Mouse (Mus musculus): ENCODE measurements around the gene Supt7l. TPM values are rescaled to one million over a fixed set of nuclear protein-coding genes. Genes with fewer than 3 reads are reported as not detected.
"Not testable (repeated sequence)": the region's sequence is repeated elsewhere in the genome, so short reads cannot be mapped to it uniquely, and the experiment has no call there.

The Supt7l gene
- polyA plus RNA-seq (2014; fragmentation: Nextera tagmentation; extraction: Ambion mirVana) = 16.7 and 16.9 TPM in 2 replicates

DNA sequence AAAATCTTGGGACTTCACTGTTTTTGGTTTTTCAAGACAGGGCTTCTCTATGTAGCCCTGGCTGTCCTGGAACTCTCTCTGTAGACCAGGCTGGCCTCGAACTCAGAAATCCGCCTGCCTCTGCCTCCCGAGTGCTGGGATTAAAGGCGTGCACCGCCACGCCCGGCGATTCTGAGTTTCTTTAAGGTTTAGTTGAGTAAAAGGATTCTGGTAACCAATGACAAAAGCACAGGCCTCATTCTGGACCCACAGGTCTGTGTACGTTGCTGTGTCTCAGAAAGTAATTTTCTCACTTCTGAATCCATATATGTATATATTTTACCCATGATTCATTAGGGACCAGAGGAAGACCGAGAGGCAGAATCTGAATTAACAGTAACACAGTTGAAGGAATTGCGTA, at the start of gene Supt7l:
TSS of gene Supt7l (minus strand) at position 101 of the 400 bp plus-strand sequence.
- ATAC-seq (ENCODE audit: insufficient number of reproducible peaks, insufficient read depth, low FRiP score, low read depth) = not testable (repeated sequence)
- H3K4me3 ChIP-seq (ENCODE audit: control insufficient read depth in 1 of 2, insufficient read depth in 1 of 2, low read depth in 1 of 2, low read length in 2 of 2) = peak within 1 kb of the TSS; percentile 78 to 89

DNA sequence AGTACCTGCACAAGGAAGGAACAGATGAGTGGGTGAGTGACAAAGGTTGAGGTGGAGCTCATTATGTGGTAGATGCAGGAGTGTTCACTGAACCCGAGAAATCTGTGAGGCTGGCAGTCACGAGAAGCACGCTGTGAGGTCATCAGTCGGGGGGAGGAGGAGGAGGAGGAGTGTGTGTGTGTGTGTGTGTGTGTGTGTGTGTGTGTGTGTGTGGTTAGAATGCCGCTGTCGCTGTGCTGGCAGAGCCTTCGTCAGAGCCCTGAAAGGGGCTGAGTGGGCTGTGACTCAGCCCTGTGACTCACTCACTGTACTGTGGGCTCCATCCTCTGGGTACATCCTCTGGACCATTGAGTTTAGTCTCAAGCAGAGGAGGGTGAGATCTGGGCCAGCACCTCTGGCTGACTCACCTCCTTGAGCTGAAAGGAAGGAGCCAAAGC, 49.0 kb upstream of the Supt7l start:
- H3K4me3 ChIP-seq (ENCODE audit: control insufficient read depth in 1 of 2, insufficient read depth in 1 of 2, low read depth in 1 of 2, low read length in 2 of 2) = no peak overlapping the region
- no peaks in the 10 kb centered on the region for H3K9me3 ChIP-seq (ENCODE audit: control insufficient read depth, low read length)
- H3K36me3 ChIP-seq (ENCODE audit: control insufficient read depth, insufficient read depth, low read length) = no peaks in the 10 kb centered on the region
- no peaks in the 10 kb centered on the region for H3K27me3 ChIP-seq (ENCODE audit: control insufficient read depth, insufficient read depth, low read length)
- 46% methylated on average over 7 of the region's 7 CpGs for WGBS
- peak; percentile 73; the same call in 1 of the 2 replicates for ATAC-seq (ENCODE audit: insufficient number of reproducible peaks, insufficient read depth, low FRiP score, low read depth)
- peaks cover 6 to 9% of the 10 kb centered on the region in 2 experiments for H3K4me1 ChIP-seq (ENCODE audit: control insufficient read depth in 2 of 2, insufficient read depth in 2 of 2, low read length in 2 of 2)
- H3K27ac ChIP-seq (replicated peaks in 1 of 2; ENCODE audit: control insufficient read depth in 1 of 2, insufficient read depth in 1 of 2, low read depth in 2 of 2, low read length in 2 of 2) = 0 out of 4 replicates have a peak overlapping the region, but pooled peaks of 1 of the 2 experiments have one; percentile 9
- no peak overlapping the region for H3K4me2 ChIP-seq (ENCODE audit: low read length)
- H3K9ac ChIP-seq (ENCODE audit: low read length) = no peak overlapping the region

More for the DNA sequence above, at the start of gene Supt7l:
- H3K9me3 ChIP-seq (ENCODE audit: control insufficient read depth, low read length); H3K27me3 ChIP-seq (ENCODE audit: control insufficient read depth, insufficient read depth, low read length): not testable (repeated sequence)
- Histone ChIP-seq H3K9ac (ENCODE audit: low read length) (peak within 1 kb of the TSS; percentile 80), H3K4me2 (ENCODE audit: low read length) (peak within 1 kb of the TSS; percentile 89), H3K27ac (replicated peaks in 1 of 2; ENCODE audit: control insufficient read depth in 1 of 2, insufficient read depth in 1 of 2, low read depth in 2 of 2, low read length in 2 of 2) (peak within 1 kb of the TSS; percentile 63 to 76), H3K36me3 (ENCODE audit: control insufficient read depth, insufficient read depth, low read length) (peaks cover 47% of the 10 kb centered on the region), H3K4me1 (ENCODE audit: control insufficient read depth in 2 of 2, insufficient read depth in 2 of 2, low read length in 2 of 2) (peaks cover 5 to 14% of the 10 kb centered on the region in 2 experiments; a peak in 3 of 4 replicates)
- WGBS = 76% methylated on average over 11 of the region's 11 CpGs

GRCm38 (mm10) chr5:31573722-31574121, 46.1 kb upstream of the Supt7l start:
- Histone ChIP-seq H3K4me3 (ENCODE audit: control insufficient read depth in 1 of 2, insufficient read depth in 1 of 2, low read depth in 1 of 2, low read length in 2 of 2) (no peak overlapping the region), H3K27ac (replicated peaks in 1 of 2; ENCODE audit: control insufficient read depth in 1 of 2, insufficient read depth in 1 of 2, low read depth in 2 of 2, low read length in 2 of 2) (no peak overlapping the region), H3K36me3 (ENCODE audit: control insufficient read depth, insufficient read depth, low read length) (no peaks in the 10 kb centered on the region), H3K27me3 (ENCODE audit: control insufficient read depth, insufficient read depth, low read length) (no peaks in the 10 kb centered on the region), H3K9me3 (ENCODE audit: control insufficient read depth, low read length) (no peaks in the 10 kb centered on the region), H3K9ac (ENCODE audit: low read length) (no peak overlapping the region), H3K4me1 (ENCODE audit: control insufficient read depth in 2 of 2, insufficient read depth in 2 of 2, low read length in 2 of 2) (peaks cover 24 to 27% of the 10 kb centered on the region in 2 experiments), H3K4me2 (ENCODE audit: low read length) (no peak overlapping the region)
- 89% methylated on average over 3 of the region's 3 CpGs for WGBS
- no peak for ATAC-seq (ENCODE audit: insufficient number of reproducible peaks, insufficient read depth, low FRiP score, low read depth)

GRCm38 (mm10) chr5:31571023-31571608, 43.5 kb upstream of the Supt7l start:
- peak; percentile 88 for ATAC-seq (ENCODE audit: insufficient number of reproducible peaks, insufficient read depth, low FRiP score, low read depth)
- Histone ChIP-seq H3K9ac (ENCODE audit: low read length) (peak overlapping the region; percentile 70), H3K9me3 (ENCODE audit: control insufficient read depth, low read length) (no peaks in the 10 kb centered on the region), H3K27ac (replicated peaks in 1 of 2; ENCODE audit: control insufficient read depth in 1 of 2, insufficient read depth in 1 of 2, low read depth in 2 of 2, low read length in 2 of 2) (peak overlapping the region; percentile 96 to 97), H3K27me3 (ENCODE audit: control insufficient read depth, insufficient read depth, low read length) (no peaks in the 10 kb centered on the region), H3K4me1 (ENCODE audit: control insufficient read depth in 2 of 2, insufficient read depth in 2 of 2, low read length in 2 of 2) (peaks cover 25 to 41% of the 10 kb centered on the region in 2 experiments), H3K4me2 (ENCODE audit: low read length) (peak overlapping the region; percentile 57), H3K4me3 (ENCODE audit: control insufficient read depth in 1 of 2, insufficient read depth in 1 of 2, low read depth in 1 of 2, low read length in 2 of 2) (peak overlapping the region; percentile 15 to 29), H3K36me3 (ENCODE audit: control insufficient read depth, insufficient read depth, low read length) (no peaks in the 10 kb centered on the region)
- whole genome bisulfite sequencing = 2% methylated on average over 20 of the region's 20 CpGs

DNA sequence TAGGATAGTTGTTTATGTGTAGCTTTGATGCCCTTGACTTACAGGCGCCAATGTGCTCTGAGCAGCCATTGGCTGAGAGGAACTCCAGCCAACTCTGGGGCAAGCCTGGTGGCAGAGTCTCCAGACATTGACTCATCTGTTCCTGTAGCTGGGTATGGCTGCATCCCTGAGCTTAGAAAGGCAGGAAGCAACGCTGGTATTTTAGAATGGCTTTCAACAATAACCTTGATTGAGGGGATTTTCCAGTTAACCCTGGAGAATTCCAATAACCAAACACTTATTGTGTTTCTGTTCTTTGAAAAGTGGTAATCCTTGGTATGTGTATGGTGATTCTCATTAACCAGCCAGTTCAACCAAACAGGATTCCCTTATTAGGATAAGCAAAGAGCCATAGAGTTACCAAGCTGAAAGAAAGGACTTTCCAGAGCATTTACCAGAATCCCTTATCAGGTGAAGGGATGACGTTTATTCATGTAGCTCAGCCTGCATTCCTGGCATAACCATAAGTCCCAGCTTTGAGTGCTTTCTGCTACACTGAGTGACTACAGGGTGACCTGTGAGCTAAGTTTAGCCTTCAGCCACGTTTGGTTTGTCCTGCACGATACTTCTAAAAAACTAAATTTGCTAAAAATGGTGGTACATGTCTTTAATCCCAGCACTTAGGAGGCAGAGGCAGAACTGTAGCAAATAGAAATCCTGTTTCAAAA, 40.5 kb upstream of the Supt7l start:
- peak overlapping the region; percentile 92 to 95 for H3K27ac ChIP-seq (replicated peaks in 1 of 2; ENCODE audit: control insufficient read depth in 1 of 2, insufficient read depth in 1 of 2, low read depth in 2 of 2, low read length in 2 of 2)
- H3K4me2 ChIP-seq (ENCODE audit: low read length) = peak overlapping the region; percentile 7
- no peaks in the 10 kb centered on the region for H3K36me3 ChIP-seq (ENCODE audit: control insufficient read depth, insufficient read depth, low read length)
- 19% methylated on average over 5 of the region's 5 CpGs for WGBS
- ATAC-seq (ENCODE audit: insufficient number of reproducible peaks, insufficient read depth, low FRiP score, low read depth) = peak; percentile 36; the same call in 1 of the 2 replicates
- H3K9me3 ChIP-seq (ENCODE audit: control insufficient read depth, low read length) = no peaks in the 10 kb centered on the region
- H3K27me3 ChIP-seq (ENCODE audit: control insufficient read depth, insufficient read depth, low read length) = no peaks in the 10 kb centered on the region
- no peak overlapping the region for H3K4me3 ChIP-seq (ENCODE audit: control insufficient read depth in 1 of 2, insufficient read depth in 1 of 2, low read depth in 1 of 2, low read length in 2 of 2)
- peak overlapping the region; percentile 38; the same call in 1 of the 2 replicates for H3K9ac ChIP-seq (ENCODE audit: low read length)
- peaks cover 44 to 59% of the 10 kb centered on the region in 2 experiments for H3K4me1 ChIP-seq (ENCODE audit: control insufficient read depth in 2 of 2, insufficient read depth in 2 of 2, low read length in 2 of 2)

DNA sequence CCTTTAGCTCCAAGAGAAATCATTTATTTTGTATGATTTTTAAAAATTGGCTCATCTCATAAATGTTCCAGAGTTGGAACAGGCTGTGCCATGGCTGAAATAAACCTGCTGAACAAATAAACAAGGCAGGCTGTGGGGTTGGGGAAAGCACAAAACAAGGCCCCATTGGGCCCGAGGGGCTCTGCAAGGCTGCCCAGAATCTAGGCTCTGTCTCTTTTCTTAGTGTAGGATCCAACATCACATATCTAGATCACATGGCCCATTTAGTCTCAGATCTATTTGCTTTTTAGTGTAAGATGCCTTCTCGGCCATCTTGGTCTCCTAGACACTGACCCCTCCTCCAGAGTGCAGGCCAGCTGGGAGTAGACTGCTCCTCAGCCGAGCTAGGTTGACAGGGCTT, 38.9 kb upstream of the Supt7l start:
- no peaks in the 10 kb centered on the region for H3K27me3 ChIP-seq (ENCODE audit: control insufficient read depth, insufficient read depth, low read length)
- H3K9me3 ChIP-seq (ENCODE audit: control insufficient read depth, low read length) = no peaks in the 10 kb centered on the region
- H3K4me1 ChIP-seq (ENCODE audit: control insufficient read depth in 2 of 2, insufficient read depth in 2 of 2, low read length in 2 of 2) = peaks cover 40 to 58% of the 10 kb centered on the region in 2 experiments
- H3K4me2 ChIP-seq (ENCODE audit: low read length) = no peak overlapping the region
- H3K9ac ChIP-seq (ENCODE audit: low read length) = no peak overlapping the region
- H3K36me3 ChIP-seq (ENCODE audit: control insufficient read depth, insufficient read depth, low read length) = peaks cover 3% of the 10 kb centered on the region; the same call in 1 of the 2 replicates
- H3K27ac ChIP-seq (replicated peaks in 1 of 2; ENCODE audit: control insufficient read depth in 1 of 2, insufficient read depth in 1 of 2, low read depth in 2 of 2, low read length in 2 of 2) = no peak overlapping the region
- 78% methylated on average over 3 of the region's 3 CpGs for WGBS
- no peak overlapping the region for H3K4me3 ChIP-seq (ENCODE audit: control insufficient read depth in 1 of 2, insufficient read depth in 1 of 2, low read depth in 1 of 2, low read length in 2 of 2)
- ATAC-seq (ENCODE audit: insufficient number of reproducible peaks, insufficient read depth, low FRiP score, low read depth) = no peak

GRCm38 (mm10) chr5:31566026-31566425, 38.4 kb upstream of the Supt7l start:
- Histone ChIP-seq H3K9me3 (ENCODE audit: control insufficient read depth, low read length) (no peaks in the 10 kb centered on the region), H3K4me2 (ENCODE audit: low read length) (no peak overlapping the region), H3K4me3 (ENCODE audit: control insufficient read depth in 1 of 2, insufficient read depth in 1 of 2, low read depth in 1 of 2, low read length in 2 of 2) (no peak overlapping the region), H3K27me3 (ENCODE audit: control insufficient read depth, insufficient read depth, low read length) (no peaks in the 10 kb centered on the region), H3K36me3 (ENCODE audit: control insufficient read depth, insufficient read depth, low read length) (peaks cover 3% of the 10 kb centered on the region; the same call in 1 of the 2 replicates), H3K4me1 (ENCODE audit: control insufficient read depth in 2 of 2, insufficient read depth in 2 of 2, low read length in 2 of 2) (peaks cover 37 to 55% of the 10 kb centered on the region in 2 experiments), H3K9ac (ENCODE audit: low read length) (no peak overlapping the region), H3K27ac (replicated peaks in 1 of 2; ENCODE audit: control insufficient read depth in 1 of 2, insufficient read depth in 1 of 2, low read depth in 2 of 2, low read length in 2 of 2) (no peak overlapping the region)
- 90% methylated on average over 7 of the region's 7 CpGs for WGBS
- ATAC-seq (ENCODE audit: insufficient number of reproducible peaks, insufficient read depth, low FRiP score, low read depth) = no peak

Measured in heart, embryonic 14.5 days (tissue).